Mouse (Mus musculus) mouse trophoblast stem cell (cell line): Measurements from ENCODE around the gene Pias3.
"Not testable (repeated sequence)": the region's sequence is repeated elsewhere in the genome, so short reads cannot be mapped to it uniquely, and the experiment has no call there.

Experiments used
- in situ Hi-C, 2 experiments: fragments of 300-500 bp; cut with MseI, MboI; formaldehyde crosslinking; loops; 2 replicates in 1 of 2; 3 replicates in 1 of 2; pipeline ENCODE4 v1.15.1; 2025

Gene Pias3

DNA sequence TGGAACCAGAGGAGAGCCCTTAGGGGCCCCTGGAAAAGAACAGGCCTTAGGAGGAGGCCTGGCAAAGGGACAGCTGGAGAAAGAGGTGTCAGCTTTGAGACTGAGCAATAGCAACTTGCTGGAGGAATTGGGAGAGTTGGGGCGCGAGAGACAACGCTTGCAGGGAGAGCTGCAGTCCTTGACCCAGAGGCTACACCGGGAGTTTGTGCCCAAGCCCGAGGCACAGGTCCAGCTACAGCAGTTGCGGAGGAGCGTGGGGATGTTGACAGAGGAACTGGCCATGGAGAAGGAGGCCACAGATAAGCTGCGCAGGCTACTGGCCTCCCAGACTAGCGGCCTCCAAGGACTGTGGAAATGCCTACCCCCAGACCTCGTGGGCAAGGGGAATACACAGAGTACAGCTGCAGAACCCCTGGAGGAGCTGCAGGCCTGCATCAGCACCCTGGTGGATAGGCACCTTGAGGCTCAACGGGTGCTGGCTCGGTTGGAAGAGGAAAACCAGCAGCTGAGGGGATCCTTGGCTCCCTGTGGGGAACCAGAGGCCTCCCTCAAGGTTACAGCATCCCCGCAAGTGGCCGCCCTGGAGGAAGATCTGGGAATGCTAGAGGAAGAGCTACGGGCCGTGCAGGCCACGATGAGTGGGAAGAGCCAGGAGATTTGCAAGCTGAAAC, 11.9 kb upstream of the Pias3 start:
- in situ Hi-C loops: no loop called here

- in situ Hi-C loops: no loop called here
Measured at GRCm38 (mm10) chr3:96684822-96685156, 11.4 kb upstream of the Pias3 start.

GRCm38 (mm10) chr3:96686057-96686456, 10.1 kb upstream of the Pias3 start:
- in situ Hi-C loops: not testable (repeated sequence)

DNA sequence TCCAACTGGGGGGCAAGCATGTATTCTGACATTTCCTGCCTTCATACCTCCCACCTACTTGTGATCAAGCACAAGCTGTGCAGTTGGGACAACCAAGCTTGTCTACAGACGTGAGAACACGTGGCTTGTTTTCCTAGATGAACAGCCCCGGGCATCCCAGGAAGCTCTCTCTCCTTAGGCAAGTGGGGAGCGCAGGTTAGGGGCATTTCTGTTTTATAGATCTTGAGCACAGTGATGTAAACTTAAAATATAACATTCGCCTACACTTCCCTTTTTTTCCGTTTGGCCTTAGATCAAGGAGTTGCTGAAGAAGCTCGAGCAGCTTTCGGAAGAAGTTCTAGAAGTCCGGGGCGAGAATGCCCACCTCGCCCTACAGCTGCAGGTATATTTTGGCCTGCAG, 7.3 kb upstream of the Pias3 start:
- in situ Hi-C loops: no loop called here

DNA sequence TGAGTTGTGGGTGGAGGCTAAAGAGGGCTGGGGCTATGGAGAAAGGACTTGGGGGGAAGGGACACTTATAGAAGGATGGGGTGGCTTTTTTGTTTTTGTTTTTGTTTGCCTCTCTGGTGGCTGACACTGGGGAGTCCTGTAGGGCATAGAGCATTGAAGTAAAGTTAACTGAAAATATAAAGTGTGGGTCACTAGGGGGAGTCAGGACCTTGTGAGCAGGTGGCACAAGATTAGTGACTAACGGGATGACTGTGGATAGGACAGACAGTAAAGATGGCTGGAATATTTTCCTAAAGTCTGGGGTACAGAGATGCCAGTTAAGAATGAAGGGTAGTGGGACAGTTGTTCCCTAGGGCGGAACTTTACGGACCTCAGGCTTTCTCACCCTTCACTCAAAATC, 5.9 kb upstream of the Pias3 start:
- in situ Hi-C loops: no loop called here

GRCm38 (mm10) chr3:96692506-96692905, 3.7 kb upstream of the Pias3 start:
- in situ Hi-C loops: no loop called here

DNA sequence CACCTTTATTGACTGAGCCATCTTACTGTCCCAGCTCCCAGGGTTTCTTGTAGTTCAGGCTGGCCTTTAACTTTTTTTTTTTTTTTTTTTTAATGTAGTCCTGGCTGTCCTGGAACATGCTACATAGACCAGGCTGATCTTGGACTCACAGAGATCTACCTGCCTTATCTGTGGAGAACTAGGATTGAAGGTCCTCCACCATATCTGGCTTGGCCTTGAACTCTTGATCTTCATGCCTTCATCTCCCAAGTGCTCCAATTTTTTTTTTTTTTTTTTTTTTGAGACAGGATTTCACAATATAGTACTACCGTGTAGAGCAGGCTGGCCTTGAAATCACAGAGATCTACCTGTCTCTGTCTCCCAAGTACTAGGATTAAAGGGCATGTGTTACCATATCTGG, 2.6 kb upstream of the Pias3 start:
- in situ Hi-C loops: no loop called here

- in situ Hi-C loops: no loop called here
Measured at GRCm38 (mm10) chr3:96696766-96697732, 865 bp downstream of the Pias3 start.

DNA sequence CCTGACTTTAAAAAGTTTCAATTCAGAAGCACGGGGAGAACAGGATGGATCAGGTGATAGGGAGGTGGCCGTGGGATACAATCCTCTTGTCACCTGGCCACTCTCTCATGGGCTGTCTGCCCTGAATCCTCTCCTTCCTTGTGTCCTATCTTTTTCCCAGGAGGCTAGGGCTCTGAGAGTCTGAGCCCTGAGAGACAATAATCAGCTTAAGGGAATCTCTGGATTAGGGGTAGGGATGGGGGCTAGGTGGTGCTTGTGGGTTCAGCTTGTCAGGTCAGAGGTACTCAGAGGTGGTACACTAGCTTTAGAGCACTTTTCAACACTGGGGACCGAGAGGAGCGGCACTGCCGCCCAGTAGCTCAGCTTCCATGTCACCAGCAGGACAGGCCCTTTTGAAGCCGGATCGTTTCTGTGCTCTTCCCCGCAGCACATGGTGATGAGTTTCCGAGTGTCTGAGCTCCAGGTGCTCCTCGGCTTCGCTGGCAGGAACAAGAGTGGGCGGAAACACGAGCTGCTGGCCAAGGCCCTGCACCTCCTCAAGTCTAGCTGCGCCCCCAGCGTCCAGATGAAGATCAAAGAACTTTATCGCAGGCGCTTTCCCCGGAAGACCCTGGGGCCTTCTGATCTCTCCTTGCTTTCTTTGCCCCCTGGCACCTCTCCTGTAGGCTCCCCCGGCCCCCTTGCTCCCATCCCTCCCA, 3.0 kb downstream of the Pias3 start:
- in situ Hi-C loops: no loop called here

DNA sequence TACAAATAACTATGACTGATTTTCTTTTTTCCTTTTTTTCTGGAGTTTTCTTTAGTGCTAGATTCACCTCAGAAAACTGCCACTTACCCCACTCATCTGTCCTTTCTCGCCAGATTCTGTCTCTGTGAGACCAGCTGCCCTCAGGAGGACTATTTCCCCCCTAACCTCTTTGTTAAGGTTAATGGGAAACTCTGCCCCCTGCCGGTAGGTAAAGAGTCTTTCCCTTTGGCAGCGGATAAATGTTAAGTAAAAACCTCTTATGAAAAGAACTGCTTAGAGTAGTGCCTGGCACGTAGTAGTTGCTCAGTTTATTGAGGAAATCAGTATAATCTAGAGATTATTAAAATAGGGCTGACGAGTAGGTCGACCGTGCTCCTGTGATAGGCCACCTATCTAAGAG, 4.2 kb downstream of the Pias3 start:
- in situ Hi-C loops: loop anchor here in 1 of 2 experiments (5.0 kb wide), 1 partner anchor 33 kb away; no protein-coding TSS in a partner anchor

GRCm38 (mm10) chr3:96701003-96701402, 4.8 kb downstream of the Pias3 start:
- in situ Hi-C loops: loop anchor here in 1 of 2 experiments (5.0 kb wide), 1 partner anchor 34 kb away; no protein-coding TSS in a partner anchor

DNA sequence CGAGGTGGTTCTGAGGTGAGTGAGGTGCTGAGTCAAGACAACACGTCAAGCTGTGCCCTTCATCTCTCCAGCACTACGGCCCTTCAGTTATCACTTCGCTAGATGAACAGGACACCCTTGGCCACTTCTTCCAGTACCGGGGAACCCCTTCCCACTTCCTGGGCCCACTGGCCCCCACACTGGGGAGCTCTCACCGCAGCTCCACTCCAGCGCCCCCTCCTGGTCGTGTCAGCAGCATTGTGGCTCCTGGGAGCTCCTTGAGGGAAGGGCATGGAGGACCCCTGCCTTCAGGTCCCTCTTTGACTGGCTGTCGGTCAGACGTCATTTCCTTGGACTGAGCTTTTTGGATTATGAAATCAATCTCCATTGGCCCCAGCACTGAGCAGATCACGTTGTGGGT, 8.6 kb downstream of the Pias3 start:
- in situ Hi-C loops: loop anchor here in 1 of 2 experiments (5.0 kb wide), 1 partner anchor 37 kb away; no protein-coding TSS in a partner anchor

DNA sequence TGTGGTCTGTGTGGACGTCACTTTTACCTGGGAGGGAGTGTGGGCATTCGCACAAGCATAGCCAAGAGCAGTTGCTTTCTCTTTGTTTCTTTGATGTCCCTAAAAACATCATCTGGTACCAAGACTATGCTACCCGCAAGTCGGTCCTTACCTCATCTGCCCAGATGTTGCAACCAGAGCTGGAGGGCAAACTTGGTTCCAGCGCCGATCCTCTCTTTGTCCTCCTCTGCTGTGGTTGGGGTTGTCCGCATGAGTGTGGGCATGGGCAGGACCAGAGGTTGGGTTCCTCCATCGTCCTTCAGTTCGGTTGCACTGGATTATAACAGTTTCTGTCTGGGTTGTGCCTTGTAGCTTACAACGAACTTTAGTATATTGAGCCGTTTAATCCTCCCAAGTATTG, 10.0 kb downstream of the Pias3 start:
- in situ Hi-C loops: no loop called here

DNA sequence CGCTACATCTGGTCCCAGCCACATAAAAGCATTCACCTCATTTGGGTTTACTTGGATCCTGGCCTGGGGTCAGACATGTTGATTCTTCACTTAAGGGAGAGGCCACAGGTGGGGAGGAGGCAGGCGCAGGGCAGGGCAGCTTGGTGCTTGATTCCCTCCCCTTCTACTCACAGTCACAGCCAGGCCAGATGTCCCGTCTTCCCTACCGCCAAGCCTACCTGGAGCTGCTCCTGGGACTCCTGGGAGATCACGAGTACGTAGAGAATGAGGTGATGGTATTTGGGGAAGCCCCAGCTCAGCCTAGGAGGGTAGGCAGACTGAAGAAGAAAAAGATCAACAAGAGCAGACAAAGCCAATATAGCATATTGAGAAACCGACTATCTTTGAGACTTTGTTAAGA, 10.8 kb downstream of the Pias3 start:
- in situ Hi-C loops: no loop called here

- in situ Hi-C loops: no loop called here
Measured at GRCm38 (mm10) chr3:96707903-96708683, 11.9 kb downstream of the Pias3 start, which contains the start of gene Nudt17. TSS of gene Nudt17 (minus strand) at chr3:96708562.

DNA sequence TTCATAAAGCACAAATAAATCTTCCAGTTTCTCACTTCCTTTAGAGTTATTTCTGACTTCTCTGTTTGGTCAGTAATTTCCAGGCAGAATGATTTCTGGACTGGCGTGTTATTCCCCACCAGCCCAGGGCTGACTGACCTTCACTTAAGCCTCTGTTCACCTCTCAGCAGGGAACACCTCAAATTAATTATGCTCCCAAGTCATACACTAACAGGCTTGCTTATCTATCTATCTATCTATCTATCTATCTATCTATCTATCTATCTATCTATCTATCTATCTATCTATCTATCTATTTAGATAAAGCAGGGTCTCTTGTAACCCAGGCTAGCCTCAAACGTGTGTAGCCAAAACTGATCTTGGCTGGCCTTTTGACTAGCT, 12.5 kb downstream of the Pias3 start:
- in situ Hi-C loops: no loop called here

DNA sequence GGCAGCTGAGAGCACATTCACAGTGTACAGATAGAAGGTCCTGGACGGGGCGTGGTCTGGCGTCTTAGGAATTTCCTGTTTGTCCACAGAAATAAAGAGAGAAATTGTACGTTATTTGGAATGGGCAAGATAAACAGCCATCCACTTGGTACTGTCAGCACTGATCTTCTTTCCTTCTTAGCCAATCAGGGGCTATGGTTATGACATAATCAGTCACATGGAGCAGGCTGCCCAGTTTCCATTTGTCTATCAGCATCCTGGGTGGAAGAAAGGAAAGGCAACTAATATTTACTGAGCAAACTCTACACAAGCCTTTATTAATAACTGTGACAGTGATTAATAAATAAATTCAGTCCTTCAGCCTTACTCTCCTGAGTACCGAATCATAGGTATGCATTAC, 18.1 kb downstream of the Pias3 start:
- in situ Hi-C loops: no loop called here

GRCm38 (mm10) chr3:96715854-96716253, 19.7 kb downstream of the Pias3 start:
- in situ Hi-C loops: no loop called here

DNA sequence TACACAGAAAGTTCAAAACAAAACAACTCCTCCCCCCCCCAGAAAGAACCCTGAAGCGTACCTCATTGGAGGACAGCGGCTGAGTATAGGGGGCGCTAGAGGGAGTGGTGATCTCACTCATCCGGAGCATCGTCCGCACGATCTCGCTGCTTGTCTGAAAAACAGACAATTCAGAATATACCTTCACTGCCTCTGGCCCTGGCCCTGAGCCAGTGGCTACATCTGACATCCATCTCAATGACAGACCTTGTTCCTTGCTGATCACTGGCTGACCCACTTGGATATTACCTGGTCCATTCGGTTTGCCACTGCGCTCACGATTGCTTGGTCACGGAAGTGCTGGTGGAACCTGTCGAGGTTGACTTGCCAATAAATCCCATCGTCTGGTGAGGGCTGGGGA, 23.0 kb downstream of the Pias3 start:
- in situ Hi-C loops: no loop called here

- in situ Hi-C loops: no loop called here
Measured at GRCm38 (mm10) chr3:96727343-96727827, 31.2 kb downstream of the Pias3 start, which contains the start of the genes Polr3c and Rnf115. TSS of gene Polr3c (minus strand) at chr3:96727628. TSS of gene Rnf115 (plus strand) at chr3:96727664.
